Mouse (Mus musculus) cerebellum, adult 2 months (tissue): ENCODE results near the gene Edc3.

Source experiments
- CTCF ChIP-seq: fragments of 200-500 bp; IDR thresholded peaks from 2 replicates; pipeline ENCODE4 v1.5.1; 2011; ENCODE audit warnings: low read depth, mild to moderate bottlenecking, control low read depth, low read length, moderate library complexity, borderline replicate concordance; ENCODE audit not compliant: insufficient read depth
- POLR2A ChIP-seq: fragments of 200-500 bp; IDR thresholded peaks from 2 replicates; pipeline ENCODE4 v1.6.1; 2011; ENCODE audit warnings: low read length, control low read depth, borderline replicate concordance; ENCODE audit not compliant: insufficient read depth

DNA sequence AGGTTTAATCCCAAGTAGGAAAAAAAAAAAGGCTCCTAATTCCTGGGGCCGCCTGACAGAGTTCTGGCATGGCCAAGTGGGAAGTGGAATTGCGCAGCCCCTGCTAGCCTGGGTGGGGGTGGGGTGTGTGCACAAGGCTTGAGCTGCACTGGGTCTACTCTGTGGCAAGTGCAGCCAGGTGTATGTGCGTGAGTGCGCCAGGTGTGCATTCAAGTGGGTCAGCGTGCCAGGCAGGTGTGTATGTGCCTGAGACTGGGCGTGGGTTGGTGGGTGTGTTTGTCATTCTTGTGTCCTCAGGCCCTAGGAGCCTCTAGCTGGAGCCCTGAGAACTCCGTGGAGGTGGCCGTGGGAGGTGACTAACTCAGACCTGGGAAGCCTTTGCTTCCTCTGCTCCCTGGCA lies 41.8 kb upstream of the Edc3 start:
- TF ChIP-seq POLR2A (no peak), CTCF (no peak)
